Mouse (Mus musculus) kidney, postnatal 10 days (tissue): ENCODE measurements around the gene Psenen.

Source experiments
- DNase-seq: peaks from one replicate; pipeline ENCODE4 v3.0.0; 2021; ENCODE audit warnings: mixed read lengths

The Psenen gene

GRCm38 (mm10) chr7:30553021-30553589 lies 10.3 kb downstream of the Psenen start:
- DNase-seq, result peak; percentile 62

- peak; percentile 98 for DNase-seq
Measured at GRCm38 (mm10) chr7:30552102-30553020, 11.1 kb downstream of the Psenen start, which contains the start of the genes Hspb6 and Proser3. Hspb6 (plus strand) TSS chr7:30552178. Proser3 (minus strand) TSS chr7:30552299.

GRCm38 (mm10) chr7:30551445-30552101 lies 11.9 kb downstream of the Psenen start:
- no peak for DNase-seq

- no peak for DNase-seq
Measured at GRCm38 (mm10) chr7:30550603-30551002, 12.8 kb downstream of the Psenen start.

- no peak for DNase-seq
Measured at GRCm38 (mm10) chr7:30549880-30550279, 13.5 kb downstream of the Psenen start.

GRCm38 (mm10) chr7:30544327-30544726 lies 19.1 kb downstream of the Psenen start:
- DNase-seq, result no peak

GRCm38 (mm10) chr7:30540572-30540971 lies 22.9 kb downstream of the Psenen start:
- DNase-seq, result no peak

- peak; percentile 98 for DNase-seq
Measured at GRCm38 (mm10) chr7:30534633-30535577, 28.5 kb downstream of the Psenen start, which contains the start of gene Arhgap33. Arhgap33 (minus strand) TSS chr7:30535060.

GRCm38 (mm10) chr7:30533941-30534632 lies 29.3 kb downstream of the Psenen start:
- no peak for DNase-seq

- peak; percentile 80 for DNase-seq
Measured at GRCm38 (mm10) chr7:30532931-30533330, 30.5 kb downstream of the Psenen start.

GRCm38 (mm10) chr7:30531291-30531815 lies 32.1 kb downstream of the Psenen start:
- DNase-seq, result no peak

GRCm38 (mm10) chr7:30526981-30527380 lies 36.4 kb downstream of the Psenen start:
- no peak for DNase-seq

- no peak for DNase-seq
Measured at GRCm38 (mm10) chr7:30526399-30526798, 37.0 kb downstream of the Psenen start.

- DNase-seq, result no peak
Measured at GRCm38 (mm10) chr7:30525954-30526353, 37.5 kb downstream of the Psenen start.

GRCm38 (mm10) chr7:30524487-30524886 lies 38.9 kb downstream of the Psenen start:
- DNase-seq, result no peak

GRCm38 (mm10) chr7:30522871-30523270 lies 40.6 kb downstream of the Psenen start:
- DNase-seq, result peak; percentile 41

- no peak for DNase-seq
Measured at GRCm38 (mm10) chr7:30520856-30521255, 42.6 kb downstream of the Psenen start.

- peak; percentile 56 for DNase-seq
Measured at GRCm38 (mm10) chr7:30520396-30520795, 43.0 kb downstream of the Psenen start.

- DNase-seq, result no peak
Measured at GRCm38 (mm10) chr7:30518325-30518724, 45.1 kb downstream of the Psenen start.

GRCm38 (mm10) chr7:30515003-30515760 lies 48.2 kb downstream of the Psenen start:
- DNase-seq, result no peak
